Mouse (Mus musculus): ENCODE results near the gene Trpc3. TPM values are rescaled to one million over a fixed set of nuclear protein-coding genes. Genes with fewer than 3 reads are reported as not detected.
"Not testable (repeated sequence)": the region's sequence is repeated elsewhere in the genome, so short reads cannot be mapped to it uniquely, and the experiment has no call there.

Trpc3 gene
- polyA plus RNA-seq, 1 experiment from 2014 or later: 7.6 TPM

DNA sequence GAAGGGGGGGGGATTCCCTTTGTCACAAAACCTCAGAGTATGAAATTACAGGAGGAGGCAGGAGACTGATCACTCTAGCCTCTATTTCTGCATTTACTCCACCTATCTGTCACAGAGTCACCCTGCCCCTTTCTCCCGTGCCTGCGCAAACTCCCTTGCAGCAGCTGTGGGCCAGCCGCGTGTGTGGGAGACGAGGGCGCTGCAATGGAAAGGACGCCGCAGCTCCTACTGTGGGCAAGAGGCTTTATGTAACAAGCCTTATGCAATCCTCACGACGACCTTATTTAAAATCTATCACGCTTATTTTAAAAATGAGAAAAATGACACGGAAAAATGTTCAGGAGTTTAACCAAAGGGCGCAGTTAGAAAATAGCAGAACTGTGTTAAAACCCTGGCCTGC is 47.2 kb downstream of the Trpc3 start:
- ATAC-seq (ENCODE audit: low FRiP score): no peak
- Histone ChIP-seq H3K4me3 (no peak overlapping the region), H3K9me3 (no peaks in the 10 kb centered on the region), H3K36me3 (no peaks in the 10 kb centered on the region), H3K27me3 (no peaks in the 10 kb centered on the region), H3K4me2 (no peak overlapping the region), H3K27ac (no peak overlapping the region), H3K9ac (no peak overlapping the region), H3K4me1 (replicated peaks) (no peaks in the 10 kb centered on the region)
- WGBS: 79% methylated on average over 13 of the region's 13 CpGs

- Histone ChIP-seq H3K4me2 (no peak overlapping the region), H3K4me3 (no peak overlapping the region), H3K36me3 (no peaks in the 10 kb centered on the region), H3K9ac (no peak overlapping the region), H3K27me3 (no peaks in the 10 kb centered on the region), H3K27ac (no peak overlapping the region), H3K9me3 (no peaks in the 10 kb centered on the region), H3K4me1 (replicated peaks) (no peaks in the 10 kb centered on the region)
- no peak for ATAC-seq (ENCODE audit: low FRiP score)
- WGBS: 68% methylated on average over 2 of the region's 2 CpGs
Measured at GRCm38 (mm10) chr3:36640787-36641186, 49.2 kb downstream of the Trpc3 start.

GRCm38 (mm10) chr3:36635449-36635848 is 54.5 kb downstream of the Trpc3 start:
- peak; percentile 59; the same call in 1 of the 2 replicates for ATAC-seq (ENCODE audit: low FRiP score)
- H3K4me1 ChIP-seq (replicated peaks): no peaks in the 10 kb centered on the region
- H3K27ac ChIP-seq: no peak overlapping the region
- H3K4me3 ChIP-seq: no peak overlapping the region
- H3K4me2 ChIP-seq: no peak overlapping the region
- H3K27me3 ChIP-seq: no peaks in the 10 kb centered on the region
- H3K36me3 ChIP-seq: no peaks in the 10 kb centered on the region
- no peak overlapping the region for H3K9ac ChIP-seq
- H3K9me3 ChIP-seq: no peaks in the 10 kb centered on the region
- WGBS: 26% methylated on average over 4 of the region's 4 CpGs

DNA sequence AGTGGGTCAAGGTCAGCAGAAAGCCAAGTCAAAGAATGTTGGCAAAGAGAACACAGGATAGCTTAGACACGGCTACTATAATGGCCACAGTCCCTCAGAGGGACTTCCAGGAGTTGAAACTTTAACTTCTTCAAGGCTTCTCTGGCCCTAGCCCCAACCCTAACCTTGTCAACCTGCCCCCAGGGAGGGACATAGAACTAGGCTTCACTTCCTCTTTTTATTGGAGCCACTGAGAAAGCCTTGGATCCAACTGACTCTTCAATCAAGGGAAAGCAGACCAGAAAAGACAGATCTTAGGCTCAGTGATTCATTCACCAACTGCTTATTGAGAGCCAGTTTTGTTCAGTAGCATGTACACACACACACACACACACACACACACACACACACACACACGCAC is 63.2 kb downstream of the Trpc3 start:
- Histone ChIP-seq H3K4me3 (no peak overlapping the region), H3K9ac (no peak overlapping the region), H3K9me3 (no peaks in the 10 kb centered on the region), H3K27ac (no peak overlapping the region), H3K4me2 (no peak overlapping the region), H3K27me3 (no peaks in the 10 kb centered on the region), H3K36me3 (no peaks in the 10 kb centered on the region), H3K4me1 (replicated peaks) (no peaks in the 10 kb centered on the region)
- no peak for ATAC-seq (ENCODE audit: low FRiP score)
- 83% methylated on average over 2 of the region's 2 CpGs for WGBS

- Histone ChIP-seq H3K9me3 (no peaks in the 10 kb centered on the region), H3K4me3 (no peak overlapping the region), H3K27me3 (no peaks in the 10 kb centered on the region), H3K9ac (no peak overlapping the region), H3K36me3 (0 out of 2 replicates have a peak, but pooled peaks cover 5% of the 10 kb centered on the region), H3K4me1 (replicated peaks) (0 out of 2 replicates have a peak, but pooled peaks cover 6% of the 10 kb centered on the region), H3K4me2 (no peak overlapping the region), H3K27ac (no peak overlapping the region)
- WGBS: 79% methylated on average over 7 of the region's 7 CpGs
- no peak for ATAC-seq (ENCODE audit: low FRiP score)
Measured at GRCm38 (mm10) chr3:36618181-36618580, 71.8 kb downstream of the Trpc3 start.

GRCm38 (mm10) chr3:36613908-36614255 is 76.1 kb downstream of the Trpc3 start:
- Histone ChIP-seq H3K36me3 (peaks cover 2% of the 10 kb centered on the region; the same call in 1 of the 2 replicates), H3K4me2 (peak overlapping the region; percentile 60), H3K9me3 (no peaks in the 10 kb centered on the region), H3K27me3 (no peaks in the 10 kb centered on the region), H3K9ac (no peak overlapping the region), H3K4me1 (replicated peaks) (peaks cover 11% of the 10 kb centered on the region), H3K27ac (no peak overlapping the region), H3K4me3 (peak overlapping the region; percentile 61; the same call in 1 of the 2 replicates)
- no peak for ATAC-seq (ENCODE audit: low FRiP score)
- WGBS: 67% methylated on average over 5 of the region's 5 CpGs

DNA sequence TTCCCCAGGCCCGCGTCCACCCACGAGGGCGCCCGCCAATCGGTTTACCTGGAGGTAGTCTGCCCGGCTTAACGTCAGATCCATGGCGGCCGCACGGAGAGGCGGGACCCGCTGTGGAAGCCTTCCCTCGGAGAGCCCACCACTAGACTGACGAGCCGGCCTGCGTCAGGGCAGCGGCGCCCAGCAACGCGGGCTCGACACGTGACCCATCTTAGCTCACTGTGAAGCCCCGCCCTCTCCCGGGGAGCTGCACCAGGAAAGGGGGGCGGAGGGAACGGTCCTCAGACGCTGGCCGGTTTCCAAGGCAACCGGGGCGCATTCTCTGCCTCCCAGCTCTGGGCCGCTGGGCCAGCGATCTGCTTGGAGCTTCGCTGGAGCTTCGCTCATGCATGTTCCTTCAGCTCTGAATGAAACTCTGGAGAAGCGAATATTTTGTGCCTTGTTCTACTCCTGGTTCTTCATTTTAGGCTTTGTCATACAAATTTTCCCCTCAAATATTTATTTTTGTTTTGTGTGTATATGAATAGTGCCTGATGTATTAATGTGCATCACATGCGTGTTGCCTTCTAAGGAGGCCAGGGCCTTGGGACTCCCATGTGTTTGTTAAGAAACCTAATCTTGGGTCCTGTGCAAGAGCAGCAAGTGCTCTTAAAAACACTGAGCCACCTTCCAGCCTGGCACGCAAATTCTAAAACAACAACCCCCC is 76.6 kb downstream of the Trpc3 start, which contains the start of gene Bbs7:
Bbs7 (minus strand) TSS at position 276 of the 706 bp plus-strand sequence.
- peak; percentile 100 for ATAC-seq (ENCODE audit: low FRiP score)
- Histone ChIP-seq H3K27me3 (no peaks in the 10 kb centered on the region), H3K4me1 (replicated peaks) (peaks cover 11% of the 10 kb centered on the region), H3K36me3 (peaks cover 6% of the 10 kb centered on the region), H3K4me2 (peak within 1 kb of the TSS; percentile 60), H3K4me3 (peak within 1 kb of the TSS; percentile 61), H3K27ac (peak within 1 kb of the TSS; percentile 82), H3K9ac (peak within 1 kb of the TSS; percentile 82), H3K9me3 (no peaks in the 10 kb centered on the region)
- WGBS: 3% methylated on average over 38 of the region's 38 CpGs

DNA sequence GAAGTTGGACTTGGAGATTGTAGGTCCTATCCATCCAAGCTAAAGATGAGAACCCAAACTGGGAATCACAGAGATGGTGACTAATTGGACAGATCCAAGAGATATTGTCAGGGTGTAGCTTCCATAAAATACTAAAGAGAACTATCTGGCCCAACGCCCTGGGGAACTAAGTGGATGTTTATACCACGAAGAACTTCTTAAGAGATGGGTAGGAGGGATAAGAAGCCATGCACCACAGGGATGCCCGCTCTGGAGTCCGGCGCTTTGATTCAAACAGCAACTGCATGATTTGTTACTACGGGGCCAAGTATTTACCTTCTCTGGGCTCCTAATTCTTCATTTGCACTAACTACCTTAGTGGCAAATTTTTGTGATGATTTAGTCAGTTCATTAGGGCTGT is 77.3 kb downstream of the Trpc3 start:
- H3K4me1 ChIP-seq (replicated peaks): peaks cover 11% of the 10 kb centered on the region
- H3K36me3 ChIP-seq: peaks cover 6% of the 10 kb centered on the region
- peak overlapping the region; percentile 61 for H3K4me3 ChIP-seq
- peak overlapping the region; percentile 82 for H3K27ac ChIP-seq
- H3K9me3 ChIP-seq: no peaks in the 10 kb centered on the region
- peak overlapping the region; percentile 60 for H3K4me2 ChIP-seq
- H3K27me3 ChIP-seq: no peaks in the 10 kb centered on the region
- ATAC-seq (ENCODE audit: low FRiP score): peak; percentile 68
- peak overlapping the region; percentile 82 for H3K9ac ChIP-seq
- WGBS: 5% methylated on average over 6 of the region's 6 CpGs

- no peaks in the 10 kb centered on the region for H3K9me3 ChIP-seq
- H3K9ac ChIP-seq: no peak overlapping the region
- peaks cover 26% of the 10 kb centered on the region for H3K36me3 ChIP-seq
- no peak for ATAC-seq (ENCODE audit: low FRiP score)
- no peaks in the 10 kb centered on the region for H3K4me1 ChIP-seq (replicated peaks)
- H3K27ac ChIP-seq: no peak overlapping the region
- 79% methylated on average over 7 of the region's 7 CpGs for WGBS
- H3K4me2 ChIP-seq: no peak overlapping the region
- no peaks in the 10 kb centered on the region for H3K27me3 ChIP-seq
- no peak overlapping the region for H3K4me3 ChIP-seq
Measured at GRCm38 (mm10) chr3:36605894-36606783, 83.8 kb downstream of the Trpc3 start.

- H3K27ac ChIP-seq; H3K4me2 ChIP-seq; ATAC-seq (ENCODE audit: low FRiP score); H3K4me3 ChIP-seq; H3K27me3 ChIP-seq; H3K4me1 ChIP-seq (replicated peaks); H3K9me3 ChIP-seq; H3K9ac ChIP-seq: not testable (repeated sequence)
- H3K36me3 ChIP-seq: peaks cover 26% of the 10 kb centered on the region
- 91% methylated on average over 8 of the region's 9 CpGs for WGBS
Measured at GRCm38 (mm10) chr3:36599773-36600172, 90.2 kb downstream of the Trpc3 start.

GRCm38 (mm10) chr3:36598811-36599210 is 91.2 kb downstream of the Trpc3 start:
- no peak overlapping the region for H3K4me2 ChIP-seq
- WGBS: 77% methylated on average over 3 of the region's 3 CpGs
- ATAC-seq (ENCODE audit: low FRiP score): no peak
- no peaks in the 10 kb centered on the region for H3K27me3 ChIP-seq
- no peaks in the 10 kb centered on the region for H3K9me3 ChIP-seq
- no peaks in the 10 kb centered on the region for H3K4me1 ChIP-seq (replicated peaks)
- no peak overlapping the region for H3K9ac ChIP-seq
- H3K36me3 ChIP-seq: peaks cover 28% of the 10 kb centered on the region
- no peak overlapping the region for H3K4me3 ChIP-seq
- no peak overlapping the region for H3K27ac ChIP-seq

GRCm38 (mm10) chr3:36571827-36572378 is 118.1 kb downstream of the Trpc3 start, which contains the start of gene Ccna2:
Gene Ccna2 (minus strand): TSS chr3:36572150.
- peak within 1 kb of the TSS; percentile 72 for H3K9ac ChIP-seq
- H3K36me3 ChIP-seq: peaks cover 26% of the 10 kb centered on the region
- WGBS: under 1% methylated on average over 60 of the region's 60 CpGs
- peak within 1 kb of the TSS; percentile 88 for H3K27ac ChIP-seq
- peak; percentile 100 for ATAC-seq (ENCODE audit: low FRiP score)
- H3K4me2 ChIP-seq: peak within 1 kb of the TSS; percentile 100
- H3K27me3 ChIP-seq: no peaks in the 10 kb centered on the region
- peak within 1 kb of the TSS; percentile 57 for H3K4me3 ChIP-seq
- peaks cover 22% of the 10 kb centered on the region for H3K4me1 ChIP-seq (replicated peaks)
- H3K9me3 ChIP-seq: no peaks in the 10 kb centered on the region

Data from hindbrain, embryonic 13.5 days (tissue).